Comparison of ENCODE assay signal across 11 mouse cellular contexts in genomic region chr5:150032075-150032492, GRCm38 (mm10). TPM values are rescaled to one million over a fixed set of nuclear protein-coding genes. Genes with fewer than 3 reads are reported as not detected.
DNase-seq lines count a peak whose midpoint lies in the region; ATAC-seq and TF ChIP-seq lines count a peak whose summit lies in the region.
"Had no signal": no experiment of that assay in that cellular context is flagged by ENCODE, and none has a peak within 500 bp of the region (broad histone marks: within the 10 kb centered on the region; RNA-seq: fewer than 3 reads in every experiment).

No protein-coding gene starts in this region.

- no peaks in the 10 kb centered on the region for H3K79me2 ChIP-seq in heart, adult 2 months (replicated peaks; ENCODE audit: control insufficient read depth, insufficient read depth, low read length)

- no peaks in the 10 kb centered on the region for H3K27me3 ChIP-seq in forebrain, embryonic 11.5 days (ENCODE audit: control insufficient read depth, insufficient read depth, low read length)
- H3K27me3 ChIP-seq in forebrain, embryonic 13.5 days: no peaks in the 10 kb centered on the region
- H3K27me3 ChIP-seq in midbrain, embryonic 13.5 days: no peaks in the 10 kb centered on the region
- H3K27me3 ChIP-seq in midbrain, embryonic 11.5 days (ENCODE audit: control insufficient read depth, insufficient read depth, low read length): no peaks in the 10 kb centered on the region
- H3K27me3 ChIP-seq in heart, adult 2 months (ENCODE audit: control insufficient read depth, insufficient read depth, low read length): peaks cover under 1% of the 10 kb centered on the region; the same call in 1 of the 2 replicates
- no peaks in the 10 kb centered on the region for H3K27me3 ChIP-seq in limb, embryonic 14.5 days (ENCODE audit: control insufficient read depth, insufficient read depth, low read length)
- no peaks in the 10 kb centered on the region for H3K27me3 ChIP-seq in liver, embryonic 12.5 days (replicated peaks)
- H3K27me3 ChIP-seq: megakaryocyte, embryonic 14.5 days; stomach, embryonic 15.5 days had no signal

- ATAC-seq in forebrain, embryonic 11.5 days (replicated peaks; ENCODE audit: low FRiP score): no peak
- ATAC-seq in forebrain, embryonic 13.5 days: no peak
- 0 out of 2 replicates have a peak, but pooled peaks have one; percentile 9 for ATAC-seq in midbrain, embryonic 13.5 days
- no peak for ATAC-seq in midbrain, embryonic 11.5 days (ENCODE audit: low FRiP score)
- ATAC-seq in limb, embryonic 14.5 days (ENCODE audit: low FRiP score, low read depth): peak; percentile 80
- no peak for ATAC-seq in liver, embryonic 12.5 days

- 62% methylated on average over 3 of the region's 3 CpGs for WGBS in forebrain, embryonic 11.5 days
- 42% methylated on average over 3 of the region's 3 CpGs for WGBS in forebrain, embryonic 13.5 days
- WGBS in midbrain, embryonic 13.5 days: 53% methylated on average over 3 of the region's 3 CpGs
- WGBS in midbrain, embryonic 11.5 days: 50% methylated on average over 3 of the region's 3 CpGs
- 38% methylated on average over 3 of the region's 3 CpGs for WGBS in heart, adult 2 months
- 30% methylated on average over 3 of the region's 3 CpGs for WGBS in limb, embryonic 14.5 days
- WGBS in liver, embryonic 12.5 days (ENCODE audit: insufficient replicate concordance): 52% methylated on average over 3 of the region's 3 CpGs

- H3K36me3 ChIP-seq in forebrain, embryonic 11.5 days (ENCODE audit: control insufficient read depth, insufficient read depth, low read length): no peaks in the 10 kb centered on the region
- H3K36me3 ChIP-seq in forebrain, embryonic 13.5 days (ENCODE audit: poor library complexity, severe bottlenecking): no peaks in the 10 kb centered on the region
- H3K36me3 ChIP-seq in midbrain, embryonic 13.5 days: no peaks in the 10 kb centered on the region
- no peaks in the 10 kb centered on the region for H3K36me3 ChIP-seq in midbrain, embryonic 11.5 days (ENCODE audit: control insufficient read depth, insufficient read depth, low read length)
- H3K36me3 ChIP-seq in heart, adult 2 months (ENCODE audit: control insufficient read depth, insufficient read depth, low read length): no peaks in the 10 kb centered on the region
- H3K36me3 ChIP-seq in limb, embryonic 14.5 days (ENCODE audit: control insufficient read depth, insufficient read depth, low read length): no peaks in the 10 kb centered on the region
- no peaks in the 10 kb centered on the region for H3K36me3 ChIP-seq in liver, embryonic 12.5 days
- H3K36me3 ChIP-seq: stomach, embryonic 15.5 days had no signal

- no peak overlapping the region for H3K4me3 ChIP-seq in forebrain, embryonic 11.5 days (ENCODE audit: low read depth, low read length)
- H3K4me3 ChIP-seq in forebrain, embryonic 13.5 days: no peak overlapping the region
- no peak overlapping the region for H3K4me3 ChIP-seq in midbrain, embryonic 13.5 days (replicated peaks)
- no peak overlapping the region for H3K4me3 ChIP-seq in midbrain, embryonic 11.5 days (ENCODE audit: low read depth, low read length)
- H3K4me3 ChIP-seq in heart, adult 2 months: no peak overlapping the region
- no peak overlapping the region for H3K4me3 ChIP-seq in limb, embryonic 14.5 days (replicated peaks; ENCODE audit: low read length)
- no peak overlapping the region for H3K4me3 ChIP-seq in liver, embryonic 12.5 days
- H3K4me3 ChIP-seq: megakaryocyte, embryonic 14.5 days; stomach, embryonic 15.5 days had no signal

- no peaks in the 10 kb centered on the region for H3K4me1 ChIP-seq in forebrain, embryonic 11.5 days (replicated peaks; ENCODE audit: control insufficient read depth, insufficient read depth, low read length)
- peaks cover 7% of the 10 kb centered on the region for H3K4me1 ChIP-seq in forebrain, embryonic 13.5 days
- H3K4me1 ChIP-seq in midbrain, embryonic 13.5 days (replicated peaks): peaks cover 5% of the 10 kb centered on the region; the same call in 1 of the 2 replicates
- peaks cover 4% of the 10 kb centered on the region; the same call in 1 of the 2 replicates for H3K4me1 ChIP-seq in midbrain, embryonic 11.5 days (ENCODE audit: control insufficient read depth, insufficient read depth, low read length)
- peaks cover 1% of the 10 kb centered on the region; the same call in 1 of the 2 replicates for H3K4me1 ChIP-seq in heart, adult 2 months (ENCODE audit: control insufficient read depth, insufficient read depth, low read length)
- peaks cover 12% of the 10 kb centered on the region; the same call in 1 of the 2 replicates for H3K4me1 ChIP-seq in limb, embryonic 14.5 days (ENCODE audit: control insufficient read depth, insufficient read depth, low read length)
- H3K4me1 ChIP-seq in liver, embryonic 12.5 days: no peaks in the 10 kb centered on the region
- H3K4me1 ChIP-seq: megakaryocyte, embryonic 14.5 days had no signal

- H3K27ac ChIP-seq in forebrain, embryonic 11.5 days (ENCODE audit: low read depth, low read length): no peak overlapping the region
- H3K27ac ChIP-seq in forebrain, embryonic 13.5 days: no peak overlapping the region
- no peak overlapping the region for H3K27ac ChIP-seq in midbrain, embryonic 13.5 days
- H3K27ac ChIP-seq in midbrain, embryonic 11.5 days (ENCODE audit: low read depth, low read length): no peak overlapping the region
- H3K27ac ChIP-seq in heart, adult 2 months: no peak overlapping the region
- no peak overlapping the region for H3K27ac ChIP-seq in limb, embryonic 14.5 days (replicated peaks; ENCODE audit: low read depth, low read length)
- no peak overlapping the region for H3K27ac ChIP-seq in liver, embryonic 12.5 days
- H3K27ac ChIP-seq: stomach, embryonic 15.5 days had no signal

- H3K9me3 ChIP-seq in forebrain, embryonic 11.5 days (ENCODE audit: control insufficient read depth, low read length): no peaks in the 10 kb centered on the region
- no peaks in the 10 kb centered on the region for H3K9me3 ChIP-seq in forebrain, embryonic 13.5 days (replicated peaks)
- no peaks in the 10 kb centered on the region for H3K9me3 ChIP-seq in midbrain, embryonic 13.5 days
- H3K9me3 ChIP-seq in midbrain, embryonic 11.5 days (ENCODE audit: control insufficient read depth, low read length): no peaks in the 10 kb centered on the region
- no peaks in the 10 kb centered on the region for H3K9me3 ChIP-seq in limb, embryonic 14.5 days (ENCODE audit: control insufficient read depth, low read length)
- H3K9me3 ChIP-seq in liver, embryonic 12.5 days (replicated peaks): no peaks in the 10 kb centered on the region
- H3K9me3 ChIP-seq: stomach, embryonic 15.5 days had no signal

- peak; percentile 48 for DNase-seq in forebrain, embryonic 11.5 days (ENCODE audit: low spot score)
- DNase-seq in midbrain, embryonic 11.5 days (ENCODE audit: low spot score, missing footprints): no peak
- DNase-seq in heart, adult 2 months: peak; percentile 68 to 72
- DNase-seq in limb, embryonic 14.5 days (ENCODE audit: low spot score): peak; percentile 54
- DNase-seq in thymus, adult 18-20 months: no peak

- TF ChIP-seq CTCF in heart, adult 2 months (IDR thresholded peaks at IDR 0.05): no peak

- TF ChIP-seq POLR2A in heart, adult 2 months (IDR thresholded peaks at IDR 0.05; ENCODE audit: insufficient read depth, low read depth, low read length): no peak
- no peak for TF ChIP-seq POLR2A in limb, embryonic 14.5 days (IDR thresholded peaks at IDR 0.05; ENCODE audit: borderline replicate concordance, extremely low read depth, insufficient read depth, insufficient read length)

- intact Hi-C loops in heart, adult 2 months (cut with DNase I): no loop called here

- no peak overlapping the region for H3K4me2 ChIP-seq in forebrain, embryonic 11.5 days (ENCODE audit: low read depth, low read length, severe bottlenecking)
- H3K4me2 ChIP-seq in forebrain, embryonic 13.5 days: no peak overlapping the region
- H3K4me2 ChIP-seq in midbrain, embryonic 13.5 days (replicated peaks): no peak overlapping the region
- H3K4me2 ChIP-seq in midbrain, embryonic 11.5 days: no peak overlapping the region
- no peak overlapping the region for H3K4me2 ChIP-seq in limb, embryonic 14.5 days (replicated peaks; ENCODE audit: low read depth, low read length, severe bottlenecking)
- no peak overlapping the region for H3K4me2 ChIP-seq in liver, embryonic 12.5 days
- H3K4me2 ChIP-seq: stomach, embryonic 15.5 days had no signal

- 0 out of 2 replicates have a peak, but pooled peaks have one; percentile 26 for TF ChIP-seq EP300 in heart, adult 2 months (IDR thresholded peaks at IDR 0.05; ENCODE audit: insufficient read depth, low read depth, low read length)

- no peak overlapping the region for H3K9ac ChIP-seq in forebrain, embryonic 11.5 days (ENCODE audit: low read length)
- H3K9ac ChIP-seq in forebrain, embryonic 13.5 days: no peak overlapping the region
- H3K9ac ChIP-seq in midbrain, embryonic 13.5 days (replicated peaks): no peak overlapping the region
- no peak overlapping the region for H3K9ac ChIP-seq in midbrain, embryonic 11.5 days (ENCODE audit: low read length)
- no peak overlapping the region for H3K9ac ChIP-seq in heart, adult 2 months (ENCODE audit: low read depth, low read length)
- no peak overlapping the region for H3K9ac ChIP-seq in limb, embryonic 14.5 days (ENCODE audit: low read depth, low read length, severe bottlenecking)
- H3K9ac ChIP-seq in liver, embryonic 12.5 days: no peak overlapping the region
- H3K9ac ChIP-seq: stomach, embryonic 15.5 days had no signal

RNA-seq across cellular contexts. Expression of gene Rxfp2, which starts 13.6 kb away (rescaled TPM):
- 0.33 and 0.44 TPM in 2 replicates for polyA plus RNA-seq in forebrain, embryonic 11.5 days (2014; fragmentation: Nextera tagmentation; extraction: Ambion mirVana)
- polyA plus RNA-seq in forebrain, embryonic 13.5 days (2015; fragmentation: Nextera tagmentation; extraction: Ambion mirVana): 0.36 and 0.50 TPM in 2 replicates
- polyA plus RNA-seq in midbrain, embryonic 13.5 days (2015; fragmentation: Nextera tagmentation; extraction: Ambion mirVana): 0.43 and 0.58 TPM in 2 replicates
- polyA plus RNA-seq in midbrain, embryonic 11.5 days (2014; fragmentation: Nextera tagmentation; extraction: Ambion mirVana): 0.39 and 0.78 TPM in 2 replicates
- not detected for total RNA-seq in heart, adult 2 months (2021)
- 0.10 TPM in 1 of 2 replicates, not detected in the other for polyA plus RNA-seq in heart, adult 2 months (2012; rRNA removed)
- 0.31 and 2.8 TPM in 2 replicates for polyA plus RNA-seq in limb, embryonic 14.5 days (2012; rRNA removed)
- polyA plus RNA-seq in limb, embryonic 14.5 days (2014; fragmentation: Nextera tagmentation; extraction: Ambion mirVana): 0.19 TPM in 1 of 2 replicates, not detected in the other
- 0.07 and 0.11 TPM in 2 replicates for polyA plus RNA-seq in liver, embryonic 12.5 days (2016; fragmentation: Nextera tagmentation; extraction: Ambion mirVana)
- total RNA-seq: hematopoietic stem cell, adult 5-6 weeks had no signal

Comparison
In these comparisons a context has a peak if more than half of its experiments do, and no peak if none do; other contexts are left out.
1. ATAC-seq: peak in midbrain, embryonic 13.5 days (single experiment) and limb, embryonic 14.5 days (single experiment); none in forebrain, embryonic 11.5 days (single experiment), forebrain, embryonic 13.5 days (single experiment), midbrain, embryonic 11.5 days (single experiment) and liver, embryonic 12.5 days (single experiment).
2. DNase-seq: peak in forebrain, embryonic 11.5 days (single experiment), heart, adult 2 months (2 of 2) and limb, embryonic 14.5 days (single experiment); none in midbrain, embryonic 11.5 days (single experiment) and thymus, adult 18-20 months (0 of 2).